Mouse (Mus musculus) heart, adult 2 months (tissue): ENCODE data around the gene Flot2.

Experiments used
- CTCF ChIP-seq: fragments of 200-600 bp; IDR thresholded peaks from 2 replicates; pipeline ENCODE4 v1.8.1; 2022; ENCODE audit warnings: antibody characterized with exemption, mild to moderate bottlenecking, moderate library complexity
- POLR2A ChIP-seq: fragments of 200-500 bp; IDR thresholded peaks from 2 replicates; pipeline ENCODE4 v1.6.1; 2011; ENCODE audit warnings: mild to moderate bottlenecking, low read depth, low read length, control low read depth; ENCODE audit not compliant: insufficient read depth

GRCm38 (mm10) chr11:78073577-78074276 is 36.0 kb downstream of the Flot2 start:
- TF ChIP-seq POLR2A: no peak
- TF ChIP-seq CTCF: no peak
